ENCODE assay signal across 8 mouse cellular contexts in the genomic region with DNA sequence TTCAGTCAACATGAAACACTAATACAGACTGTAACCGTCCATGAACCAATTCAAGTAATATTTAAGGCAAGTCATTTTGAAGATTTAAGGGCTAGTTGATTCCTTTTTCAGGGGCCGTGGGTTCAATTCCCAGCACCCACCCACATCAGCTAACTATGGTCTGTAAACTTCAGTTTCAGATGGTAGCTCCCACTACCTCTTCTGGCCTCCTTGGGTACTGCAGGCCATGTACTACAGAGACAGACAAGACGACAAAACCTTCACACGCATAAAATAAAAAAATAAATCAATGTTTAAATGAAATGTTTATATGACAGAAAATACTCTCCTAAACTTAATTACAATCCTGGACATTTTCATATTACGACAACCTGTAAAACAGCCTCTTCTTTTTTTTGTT. TPM values are rescaled to one million over a fixed set of nuclear protein-coding genes. Genes with fewer than 3 reads are reported as not detected.
DNase-seq lines count a peak whose midpoint lies in the region; ATAC-seq and TF ChIP-seq lines count a peak whose summit lies in the region.

No protein-coding gene starts in this region.

- H3K9ac ChIP-seq in hindbrain, embryonic 13.5 days, result no peak overlapping the region
- H3K9ac ChIP-seq in hindbrain, embryonic 16.5 days (ENCODE audit: low read depth, low read length), result no peak overlapping the region
- no peak overlapping the region for H3K9ac ChIP-seq in liver, embryonic 16.5 days (ENCODE audit: low read depth, low read length)
- no peak overlapping the region for H3K9ac ChIP-seq in intestine, embryonic 16.5 days (ENCODE audit: low read depth, low read length)

- H3K4me1 ChIP-seq in hindbrain, embryonic 13.5 days (replicated peaks), result peaks cover 7% of the 10 kb centered on the region
- H3K4me1 ChIP-seq in hindbrain, embryonic 16.5 days (ENCODE audit: control insufficient read depth, insufficient read depth, low read depth, low read length), result peaks cover 6% of the 10 kb centered on the region; the same call in 1 of the 2 replicates
- H3K4me1 ChIP-seq in E14TG2a.4 (replicated peaks; ENCODE audit: low read depth, low read length), result peaks cover 57% of the 10 kb centered on the region
- peaks cover 35% of the 10 kb centered on the region for H3K4me1 ChIP-seq in liver, embryonic 16.5 days (ENCODE audit: control insufficient read depth, low read depth, low read length)
- no peaks in the 10 kb centered on the region; the same call in 1 of the 2 replicates for H3K4me1 ChIP-seq in intestine, embryonic 16.5 days (ENCODE audit: control insufficient read depth, insufficient read depth, low read length)

- 93% methylated on average over 5 of the region's 5 CpGs for WGBS in hindbrain, embryonic 13.5 days
- 95% methylated on average over 5 of the region's 5 CpGs for WGBS in hindbrain, embryonic 16.5 days
- 85% methylated on average over 5 of the region's 5 CpGs for WGBS in liver, embryonic 16.5 days (ENCODE audit: insufficient replicate concordance)
- 89% methylated on average over 5 of the region's 5 CpGs for WGBS in intestine, embryonic 16.5 days

- no peaks in the 10 kb centered on the region for H3K9me3 ChIP-seq in hindbrain, embryonic 13.5 days
- H3K9me3 ChIP-seq in hindbrain, embryonic 16.5 days (ENCODE audit: control insufficient read depth, low read length), result no peaks in the 10 kb centered on the region
- no peaks in the 10 kb centered on the region for H3K9me3 ChIP-seq in E14TG2a.4 (ENCODE audit: low read length)
- no peaks in the 10 kb centered on the region for H3K9me3 ChIP-seq in liver, embryonic 16.5 days (replicated peaks; ENCODE audit: control insufficient read depth, low read length)
- H3K9me3 ChIP-seq in intestine, embryonic 16.5 days (ENCODE audit: control insufficient read depth, low read length), result no peaks in the 10 kb centered on the region

- H3K36me3 ChIP-seq in hindbrain, embryonic 13.5 days, result peaks cover 14% of the 10 kb centered on the region
- peaks cover 3% of the 10 kb centered on the region; the same call in 1 of the 2 replicates for H3K36me3 ChIP-seq in hindbrain, embryonic 16.5 days (ENCODE audit: control insufficient read depth, insufficient read depth, low read length)
- H3K36me3 ChIP-seq in E14TG2a.4 (ENCODE audit: insufficient read depth, low read length), result peaks cover 15% of the 10 kb centered on the region
- H3K36me3 ChIP-seq in liver, embryonic 16.5 days (ENCODE audit: control insufficient read depth, insufficient read depth), result peaks cover 4% of the 10 kb centered on the region
- peaks cover 8% of the 10 kb centered on the region; the same call in 1 of the 2 replicates for H3K36me3 ChIP-seq in intestine, embryonic 16.5 days (ENCODE audit: control insufficient read depth, insufficient read depth, low read length)

- H3K27ac ChIP-seq in hindbrain, embryonic 13.5 days, result no peak overlapping the region
- no peak overlapping the region for H3K27ac ChIP-seq in hindbrain, embryonic 16.5 days (ENCODE audit: low read depth, low read length)
- no peak overlapping the region for H3K27ac ChIP-seq in liver, embryonic 16.5 days (ENCODE audit: low read length)
- H3K27ac ChIP-seq in intestine, embryonic 16.5 days (ENCODE audit: low read length), result no peak overlapping the region

- peak; percentile 65 for TF ChIP-seq CTCF in E14TG2a.4 (conservative IDR thresholded peaks at IDR 0.05; ENCODE audit: low read length)

- no peak overlapping the region for H3K4me3 ChIP-seq in hindbrain, embryonic 13.5 days
- H3K4me3 ChIP-seq in hindbrain, embryonic 16.5 days (ENCODE audit: low read length), result no peak overlapping the region
- H3K4me3 ChIP-seq in E14TG2a.4 (replicated peaks; ENCODE audit: low read length), result no peak overlapping the region
- H3K4me3 ChIP-seq in liver, embryonic 16.5 days (ENCODE audit: low read depth, low read length), result no peak overlapping the region
- H3K4me3 ChIP-seq in intestine, embryonic 16.5 days (ENCODE audit: low read length), result no peak overlapping the region

- H3K4me2 ChIP-seq in hindbrain, embryonic 13.5 days, result peak overlapping the region; percentile 61; the same call in 1 of the 2 replicates
- H3K4me2 ChIP-seq in hindbrain, embryonic 16.5 days (ENCODE audit: low read length), result no peak overlapping the region
- H3K4me2 ChIP-seq in liver, embryonic 16.5 days (ENCODE audit: low read depth, low read length), result peak overlapping the region; percentile 79; the same call in 1 of the 2 replicates
- no peak overlapping the region for H3K4me2 ChIP-seq in intestine, embryonic 16.5 days (ENCODE audit: low read depth, low read length)

- DNase-seq in 416B (ENCODE audit: low read depth), result peak; percentile 51
- no peak for DNase-seq in right cerebral cortex, postnatal 36 days (ENCODE audit: low spot score in 2 of 2)

- H3K27me3 ChIP-seq in hindbrain, embryonic 13.5 days, result no peaks in the 10 kb centered on the region
- no peaks in the 10 kb centered on the region for H3K27me3 ChIP-seq in hindbrain, embryonic 16.5 days (replicated peaks; ENCODE audit: control insufficient read depth, insufficient read depth, low read length)
- no peaks in the 10 kb centered on the region for H3K27me3 ChIP-seq in E14TG2a.4 (ENCODE audit: insufficient read depth, low read length)
- H3K27me3 ChIP-seq in liver, embryonic 16.5 days (ENCODE audit: control insufficient read depth, insufficient read depth, low read depth, low read length), result no peaks in the 10 kb centered on the region
- no peaks in the 10 kb centered on the region for H3K27me3 ChIP-seq in intestine, embryonic 16.5 days (replicated peaks; ENCODE audit: control insufficient read depth, insufficient read depth, low read length)

- no peak for ATAC-seq in hindbrain, embryonic 13.5 days (ENCODE audit: low FRiP score)
- ATAC-seq in hindbrain, embryonic 16.5 days, result no peak
- no peak for ATAC-seq in liver, embryonic 16.5 days (ENCODE audit: low read depth)
- no peak for ATAC-seq in megakaryocyte-erythroid progenitor cell, adult 5-6 weeks (replicated peaks; ENCODE audit: low FRiP score, low TSS enrichment, poor library complexity, severe bottlenecking)
- no peak for ATAC-seq in intestine, embryonic 16.5 days

RNA-seq across cellular contexts. Expression of a gene that starts 2.9 kb away (rescaled TPM):
- 66.7 and 68.0 TPM in 2 replicates for polyA plus RNA-seq in hindbrain, embryonic 13.5 days (2015; fragmentation: Nextera tagmentation; extraction: Ambion mirVana)
- 39.1 and 44.7 TPM in 2 replicates for polyA plus RNA-seq in hindbrain, embryonic 16.5 days (2015; fragmentation: Nextera tagmentation; extraction: Ambion mirVana)
- polyA plus RNA-seq in liver, embryonic 16.5 days (2015; fragmentation: Nextera tagmentation; extraction: Ambion mirVana), result 51.5 and 58.8 TPM in 2 replicates
- total RNA-seq in megakaryocyte-erythroid progenitor cell, adult 5-6 weeks (2014; fragmentation: Nextera tagmentation), result 34.8 and 37.9 TPM in 2 replicates
- 39.8 and 50.5 TPM in 2 replicates for total RNA-seq in megakaryocyte-erythroid progenitor cell, adult 5-6 weeks (2017)
- polyA plus RNA-seq in intestine, embryonic 16.5 days (2015; fragmentation: Nextera tagmentation; extraction: Ambion mirVana), result 82.1 and 82.8 TPM in 2 replicates

Comparison
In these comparisons a context has a peak if more than half of its experiments do, and no peak if none do; other contexts are left out.
1. H3K4me2 ChIP-seq: peak in hindbrain, embryonic 13.5 days (single experiment) and liver, embryonic 16.5 days (single experiment); none in hindbrain, embryonic 16.5 days (single experiment) and intestine, embryonic 16.5 days (single experiment).